Mouse (Mus musculus) left cerebral cortex, postnatal 10 days (tissue): ENCODE data around the gene Npm3. TPM values are rescaled to one million over a fixed set of nuclear protein-coding genes. Genes with fewer than 3 reads are reported as not detected.

ENCODE experiments used
- DNase-seq, 2 experiments: peaks; one replicate each; pipeline ENCODE4 v3.0.0; 2021 to 2022; ENCODE audit warnings: low spot score in 2 of 2, mixed read lengths in 1 of 2; ENCODE audit errors: extremely low spot score in 1 of 2
- intact Hi-C: fragments of 180-260 bp; cut with DNase I; formaldehyde crosslinking; loops from one replicate; pipeline ENCODE4 v1.15.1; 2025
- total RNA-seq, 2 experiments: library from RNA; stranded (reverse); gene quantifications; 2 replicates each; pipeline ENCODE4 v1.2.3; 2021

Gene Npm3
- total RNA-seq, 2 experiments from 2014 or later = 9.7 to 11.1 TPM

DNA sequence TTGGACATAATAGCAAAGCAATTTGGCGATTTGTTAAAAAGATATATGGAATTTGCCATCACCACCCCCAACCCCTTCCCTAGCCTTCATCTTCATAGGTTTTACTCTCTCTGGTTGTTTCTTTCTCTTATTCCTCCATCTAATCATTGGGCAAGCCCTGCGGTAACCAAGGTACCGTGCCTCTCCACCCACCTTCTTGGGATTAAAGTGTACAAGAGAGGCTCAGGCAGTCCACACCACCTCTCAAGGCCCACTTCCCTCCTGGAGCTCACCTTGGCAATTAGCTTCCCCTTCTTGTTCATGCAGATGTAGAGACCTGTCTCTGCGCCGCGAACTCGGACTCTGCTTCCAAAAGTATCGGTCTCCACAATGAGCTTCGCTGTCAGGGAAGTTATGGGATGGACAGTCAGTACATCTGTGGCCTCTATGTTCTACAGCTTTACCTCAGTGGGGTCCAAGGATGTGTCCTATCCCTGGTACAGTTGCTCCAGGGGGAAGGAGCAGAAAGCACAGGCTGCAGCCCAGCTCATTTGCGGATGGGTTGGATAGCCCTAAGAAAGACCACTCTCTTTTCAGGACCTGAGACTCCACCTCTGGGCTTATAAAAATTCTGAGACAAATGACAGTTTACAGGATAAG is 11.4 kb downstream of the Npm3 start:
- DNase-seq = no peak
- intact Hi-C loops = no loop called here

DNA sequence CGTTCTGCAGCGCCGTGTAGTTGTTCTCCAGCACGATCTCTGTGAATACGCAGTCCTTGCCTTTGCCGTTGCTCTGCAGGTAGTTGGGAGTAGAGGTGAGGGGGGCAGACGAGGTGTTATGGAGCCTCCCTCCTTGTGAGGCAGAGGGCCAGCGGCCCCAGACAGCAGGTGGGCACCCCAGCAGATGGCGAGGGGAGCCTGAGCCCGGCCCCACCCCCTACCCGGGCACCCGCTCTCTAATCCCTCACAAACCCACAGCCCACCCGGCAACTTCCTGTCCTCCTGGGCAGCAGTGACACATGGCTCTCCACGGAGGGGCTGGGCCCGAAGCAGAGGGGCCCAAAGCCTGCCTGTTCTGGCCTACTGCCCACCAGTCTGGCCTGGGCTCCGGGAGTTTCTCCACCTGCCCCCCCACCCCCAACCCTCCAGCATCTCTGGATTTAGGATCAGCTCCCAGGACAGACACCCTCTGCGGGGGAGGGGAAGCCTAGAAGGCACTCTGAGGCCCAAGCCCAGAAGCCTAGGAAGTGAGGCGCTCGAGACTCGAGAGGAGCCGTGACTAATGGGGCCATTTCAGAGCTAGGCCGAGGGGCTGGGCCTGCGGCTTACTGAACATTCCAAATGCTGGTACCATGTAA is 12.1 kb downstream of the Npm3 start:
- intact Hi-C loops = no loop called here

GRCm38 (mm10) chr19:45736855-45737207 is 12.6 kb downstream of the Npm3 start:
- peak in 1 of 2 experiments; percentile 60 for DNase-seq
- intact Hi-C loops = no loop called here

More for the DNA sequence above, 12.1 kb downstream of the Npm3 start:
- peak in 1 of 2 experiments; percentile 28 for DNase-seq

DNA sequence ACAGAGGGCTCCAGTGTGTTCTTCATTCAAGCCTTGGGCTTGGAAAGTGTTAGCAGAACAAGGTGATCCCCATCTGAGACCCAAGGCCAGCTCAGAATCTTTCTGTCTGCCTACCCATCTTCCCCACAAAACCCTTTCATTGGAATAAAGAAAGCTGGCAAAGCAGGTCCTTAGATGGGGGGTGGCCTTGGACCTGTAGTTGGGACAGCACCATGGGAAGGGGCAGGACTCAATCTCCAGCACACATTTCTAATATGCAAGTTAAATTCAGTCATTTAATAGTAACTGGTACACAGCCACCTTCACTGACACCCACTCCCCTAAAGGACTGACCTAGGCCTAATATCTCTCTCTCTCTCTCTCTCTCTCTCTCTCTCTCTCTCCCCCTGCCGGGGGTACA is 13.2 kb downstream of the Npm3 start:
- intact Hi-C loops = no loop called here

GRCm38 (mm10) chr19:45734762-45735161 is 14.6 kb downstream of the Npm3 start:
- no peak for DNase-seq
- intact Hi-C loops = no loop called here

More for the DNA sequence above, 13.2 kb downstream of the Npm3 start:
- DNase-seq = no peak

DNA sequence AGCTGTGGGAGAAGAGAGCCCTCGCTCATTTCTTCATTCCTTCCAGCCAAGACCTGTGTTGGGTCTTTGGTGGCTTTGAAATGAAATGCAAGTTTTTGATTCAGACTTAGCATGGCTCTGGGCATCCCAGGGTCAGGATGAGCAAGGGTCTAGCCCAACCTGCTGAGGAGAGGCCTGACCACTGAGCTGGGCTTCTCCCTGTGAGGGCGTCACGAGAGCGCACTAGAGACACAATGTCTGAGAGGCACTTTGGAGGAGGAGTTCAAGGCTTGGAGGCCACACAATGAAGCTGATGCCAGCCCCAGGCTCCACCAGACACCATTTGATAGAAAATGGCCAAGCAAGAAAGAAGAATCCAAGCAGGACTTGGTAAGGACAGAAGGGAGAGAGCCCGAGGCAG is 15.2 kb downstream of the Npm3 start:
- intact Hi-C loops = no loop called here
- DNase-seq = no peak

DNA sequence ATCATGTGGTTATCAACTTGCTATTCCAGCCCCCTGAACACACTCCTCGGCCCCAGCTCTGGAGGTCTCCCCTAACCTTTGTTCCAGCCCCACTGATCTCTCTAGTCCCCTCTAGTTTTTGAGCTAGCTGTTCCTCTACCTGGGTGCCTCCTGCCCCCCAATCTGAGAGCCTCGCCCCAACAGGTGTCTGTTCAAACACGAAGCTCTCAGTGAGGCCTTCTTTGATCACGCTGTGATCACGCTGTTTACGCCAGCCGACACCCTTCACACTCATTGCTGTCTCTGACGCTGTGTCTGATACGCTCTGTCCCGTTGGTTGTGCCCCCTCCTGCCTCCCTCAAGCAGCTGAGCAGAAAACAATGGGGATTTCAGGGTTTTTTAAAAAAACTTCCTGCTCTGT is 15.8 kb downstream of the Npm3 start:
- intact Hi-C loops = no loop called here
- DNase-seq = no peak

DNA sequence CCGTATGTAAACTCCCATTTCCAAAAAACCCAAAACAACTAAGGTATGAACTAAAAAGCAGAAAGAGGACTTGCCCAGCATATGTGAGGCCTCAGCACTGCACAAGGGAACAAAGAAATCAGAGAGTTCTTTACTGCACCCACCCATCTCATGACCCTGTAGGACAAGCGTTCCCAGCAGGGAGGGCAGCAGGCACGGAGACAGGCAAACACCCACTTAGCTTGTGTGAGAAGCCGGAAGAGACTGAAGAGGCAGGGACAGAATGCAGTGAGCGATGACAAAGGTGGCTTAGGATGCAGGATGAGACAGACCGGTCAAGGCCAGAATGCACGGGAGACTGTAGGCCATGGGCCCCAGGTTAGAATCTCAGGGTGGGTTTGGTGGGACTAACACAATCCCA is 17.7 kb downstream of the Npm3 start:
- no peak for DNase-seq
- intact Hi-C loops = no loop called here

DNA sequence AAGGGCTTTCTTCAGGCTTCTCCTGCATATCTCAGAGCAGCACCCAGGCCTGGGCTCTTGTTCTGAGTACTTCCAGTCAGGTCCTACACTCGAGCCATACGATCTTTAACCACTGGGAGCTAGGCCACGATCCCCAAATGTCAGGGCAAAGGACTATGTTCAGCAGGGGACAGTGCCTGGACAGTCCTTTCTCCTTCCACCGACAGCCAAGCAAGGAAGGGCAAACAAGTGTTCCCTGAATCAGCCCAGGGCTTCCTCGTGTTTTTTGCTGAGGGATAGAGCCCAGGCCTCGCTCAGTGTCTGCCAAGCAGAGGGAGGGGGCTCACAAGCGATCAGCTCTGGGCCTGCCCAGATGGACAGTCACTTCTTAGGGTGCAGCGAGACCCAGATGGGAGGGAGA is 19.3 kb downstream of the Npm3 start:
- intact Hi-C loops = no loop called here
- DNase-seq = no peak

DNA sequence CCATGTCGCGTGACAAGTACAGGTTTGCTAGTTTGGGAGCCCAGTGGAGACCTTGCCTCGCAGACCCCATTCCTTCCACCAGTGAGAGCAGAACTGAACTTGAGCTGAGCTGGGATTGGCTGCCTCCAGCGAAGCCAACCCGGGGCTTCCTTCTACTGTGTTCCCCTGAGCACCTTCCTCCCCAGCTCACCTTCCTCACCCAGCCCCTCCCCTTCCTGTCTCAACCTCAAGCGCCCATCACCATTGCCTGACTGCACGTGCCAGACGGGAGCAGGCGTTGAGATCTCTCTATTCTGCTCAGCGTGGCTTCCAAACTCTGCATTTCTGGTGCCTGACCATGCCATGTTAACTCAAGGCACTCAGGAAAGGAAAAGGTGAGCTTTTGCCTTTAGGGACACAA is 22.2 kb downstream of the Npm3 start:
- intact Hi-C loops = no loop called here
- no peak for DNase-seq

GRCm38 (mm10) chr19:45725677-45726277 is 23.6 kb downstream of the Npm3 start:
- no peak for DNase-seq
- intact Hi-C loops = no loop called here

GRCm38 (mm10) chr19:45722188-45722587 is 27.2 kb downstream of the Npm3 start:
- no peak for DNase-seq
- intact Hi-C loops = no loop called here

DNA sequence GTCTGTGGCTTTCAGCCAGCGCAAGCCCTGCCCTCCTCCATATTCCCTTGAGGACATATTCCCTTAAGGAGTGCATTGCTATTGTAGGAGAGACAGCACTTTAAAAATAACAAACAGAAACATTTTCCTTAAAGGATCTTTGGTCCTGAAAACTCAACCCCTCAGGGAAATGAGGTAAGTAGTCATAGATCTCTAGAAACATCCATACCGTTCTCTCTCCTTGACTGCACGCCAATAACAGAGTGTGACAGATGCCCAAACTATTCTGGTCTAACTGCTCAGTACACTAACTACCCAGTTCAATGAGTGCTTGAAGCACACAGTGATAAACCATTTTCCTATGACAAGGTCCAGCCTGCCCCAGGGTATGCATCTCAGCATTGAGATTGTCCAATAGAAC is 31.1 kb downstream of the Npm3 start:
- intact Hi-C loops = no loop called here
- peak in 1 of 2 experiments; percentile 20 for DNase-seq

DNA sequence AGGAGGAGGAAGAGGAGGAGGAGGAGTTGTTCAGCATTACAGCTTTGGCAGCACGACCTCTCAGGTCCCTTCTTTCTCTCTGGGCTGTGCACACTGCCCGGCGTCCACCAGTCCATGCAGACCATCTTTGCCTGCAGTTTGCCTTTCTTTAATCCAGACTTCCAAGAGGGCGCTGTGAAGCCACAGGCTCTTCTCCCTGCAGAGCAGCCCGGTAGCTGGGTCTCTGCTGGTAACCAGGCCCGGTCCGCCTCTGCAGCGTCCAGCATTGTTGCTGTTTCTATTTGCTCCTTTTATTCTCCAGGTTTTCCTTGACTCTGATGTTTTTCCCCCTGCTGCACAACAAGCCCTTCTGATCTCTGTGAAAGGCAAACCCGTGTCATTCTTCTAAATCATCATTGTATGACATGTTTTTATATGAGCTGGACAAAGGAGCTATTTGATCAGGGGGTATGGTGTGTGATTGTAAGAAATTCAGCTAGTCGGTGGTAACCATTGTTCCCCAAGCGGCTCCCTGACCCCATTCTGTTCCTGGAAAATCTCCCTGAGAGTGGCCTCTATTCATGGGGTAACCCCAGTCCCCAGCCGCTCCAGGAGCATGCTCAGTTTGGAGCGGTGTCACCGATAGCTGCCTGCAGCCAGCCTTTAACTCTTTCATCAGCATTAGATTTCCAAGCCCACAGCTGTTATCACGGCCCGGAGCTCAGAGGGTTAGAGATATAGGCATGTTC is 31.7 kb downstream of the Npm3 start:
- intact Hi-C loops = no loop called here
- peak; percentile 33 to 66 for DNase-seq

DNA sequence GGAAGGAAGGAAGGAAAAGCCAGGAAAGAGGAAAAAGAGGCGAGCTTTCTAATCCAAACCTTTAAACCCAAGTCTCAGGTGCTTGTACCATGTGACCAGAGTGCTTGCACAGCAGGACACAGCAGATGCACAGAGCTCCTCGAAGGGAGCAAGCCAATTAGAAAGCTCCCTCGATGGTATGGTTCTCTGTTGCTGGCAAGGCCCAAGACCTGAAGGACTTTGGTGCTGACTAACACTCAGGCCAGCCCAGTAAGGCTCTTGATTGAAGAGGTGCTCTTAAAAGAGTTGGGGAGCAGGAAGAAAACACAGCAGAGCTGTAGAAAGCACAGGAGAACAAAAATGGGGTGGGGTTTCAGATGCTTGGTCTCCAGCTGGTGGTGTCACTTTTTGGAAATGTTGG is 40.7 kb downstream of the Npm3 start:
- intact Hi-C loops = no loop called here

More for the DNA sequence above, 40.7 kb downstream of the Npm3 start:
- no peak for DNase-seq

Other genes starting within 250 kb of the Npm3 start
- gene Poll, start 189.1 kb downstream of the Npm3 start, total RNA-seq = 1 to 10 TPM; 5.4 to 5.8 TPM
- 10 to 100 TPM; 55.4 to 58.4 TPM for gene Gm17018, start 189.0 kb downstream of the Npm3 start, total RNA-seq
- 10 to 100 TPM; 28.7 to 33.3 TPM for gene Fbxw4, start 89.3 kb downstream of the Npm3 start, total RNA-seq
- gene Fgf8, start 6.7 kb downstream of the Npm3 start, total RNA-seq = not detected
- 100 to 1,000 TPM; 146 to 152 TPM for gene Mgea5, start 34.2 kb upstream of the Npm3 start, total RNA-seq
- gene Kcnip2, start 66.5 kb upstream of the Npm3 start, total RNA-seq = 100 to 1,000 TPM; 114 to 127 TPM
- 10 to 100 TPM; 22.9 to 24.6 TPM for gene Armh3, start 248.9 kb upstream of the Npm3 start, total RNA-seq